Mouse (Mus musculus) heart, embryonic 12.5 days (tissue): ENCODE measurements around the gene Dnajc28. TPM values are rescaled to one million over a fixed set of nuclear protein-coding genes. Genes with fewer than 3 reads are reported as not detected.

Experiments used
- ATAC-seq: fragments of 200-750 bp; cut with Nextera tagmentation; 2 replicates; pipeline ENCODE4 v1.8.0; 2017; ENCODE audit warnings: moderate TSS enrichment, moderate library complexity; ENCODE audit not compliant: insufficient number of reproducible peaks, low FRiP score
- H3K27ac ChIP-seq: fragments of 300-500 bp; sonication (generic); 2 replicates; pipeline ENCODE4 v1.5.1; 2016; ENCODE audit warnings: mild to moderate bottlenecking, moderate library complexity; ENCODE audit not compliant: poor library complexity, severe bottlenecking
- H3K27me3 ChIP-seq: fragments of 300-500 bp; sonication (generic); replicated peaks from 2 replicates; pipeline ENCODE4 v1.6.1; 2016; ENCODE audit warnings: mild to moderate bottlenecking, moderate library complexity
- H3K36me3 ChIP-seq: fragments of 300-500 bp; sonication (generic); 2 replicates; pipeline ENCODE4 v1.6.1; 2016; ENCODE audit warnings: mild to moderate bottlenecking, moderate library complexity
- H3K4me1 ChIP-seq: fragments of 300-500 bp; sonication (generic); replicated peaks from 2 replicates; pipeline ENCODE4 v1.6.1; 2016; ENCODE audit warnings: mild to moderate bottlenecking
- H3K4me2 ChIP-seq: fragments of 300-500 bp; sonication (generic); 2 replicates; pipeline ENCODE4 v1.6.1; 2016; ENCODE audit warnings: mild to moderate bottlenecking, moderate library complexity
- H3K4me3 ChIP-seq: fragments of 300-500 bp; sonication (generic); 2 replicates; pipeline ENCODE4 v1.5.1; 2016; ENCODE audit warnings: mild to moderate bottlenecking
- H3K9ac ChIP-seq: fragments of 300-500 bp; sonication (generic); 2 replicates; pipeline ENCODE4 v1.6.1; 2016; ENCODE audit warnings: mild to moderate bottlenecking, moderate library complexity
- H3K9me3 ChIP-seq: fragments of 300-500 bp; sonication (generic); replicated peaks from 2 replicates; pipeline ENCODE4 v1.6.1; 2016; ENCODE audit warnings: mild to moderate bottlenecking, moderate library complexity
- WGBS: fragments of 180-500 bp; shearing (Covaris S2); methylation state at CpG from one replicate; pipeline ENCODE4 v1.1.7; 2016; 5-methylcytosine and 5-hydroxymethylcytosine counted together
- polyA plus RNA-seq: library from polyadenylated mRNA; unstranded; fragments of >200 nt; fragmentation: Nextera tagmentation; extraction: Ambion mirVana; gene quantifications from 2 replicates; pipeline ENCODE4 v1.2.1, GENCODE M21; 2016

Dnajc28 gene
- polyA plus RNA-seq, 1 experiment from 2014 or later: 3.8 TPM

GRCm38 (mm10) chr16:91564580-91565291, 54.1 kb downstream of the Dnajc28 start:
- Histone ChIP-seq H3K27ac (no peak overlapping the region), H3K9ac (no peak overlapping the region), H3K4me3 (no peak overlapping the region), H3K36me3 (peaks cover 42% of the 10 kb centered on the region), H3K4me1 (0 out of 2 replicates have a peak, but pooled peaks cover 6% of the 10 kb centered on the region), H3K27me3 (no peaks in the 10 kb centered on the region), H3K4me2 (no peak overlapping the region), H3K9me3 (no peaks in the 10 kb centered on the region)
- ATAC-seq: no peak
- 74% methylated on average over 4 of the region's 4 CpGs for WGBS

Other genes with a start within 250 kb of the Dnajc28 start
- gene Ifnar2, start 246.2 kb downstream of the Dnajc28 start, polyA plus RNA-seq: 51.3 and 52.2 TPM in 2 replicates
- gene Gm21970, start 227.3 kb downstream of the Dnajc28 start, polyA plus RNA-seq: not detected in 2 replicates
- gene Il10rb, start 212.9 kb downstream of the Dnajc28 start, polyA plus RNA-seq: 40.1 and 42.6 TPM in 2 replicates
- gene Ifnar1, start 133.8 kb downstream of the Dnajc28 start, polyA plus RNA-seq: 40.0 and 40.1 TPM in 2 replicates
- 99.4 and 110 TPM in 2 replicates for gene Ifngr2, start 72.0 kb downstream of the Dnajc28 start, polyA plus RNA-seq
- 57.4 and 60.8 TPM in 2 replicates for gene Tmem50b, start 21.2 kb downstream of the Dnajc28 start, polyA plus RNA-seq
- 87.4 and 90.7 TPM in 2 replicates for gene Gart, start 27.9 kb upstream of the Dnajc28 start, polyA plus RNA-seq
- 97.8 and 103 TPM in 2 replicates for gene Son, start 28.5 kb upstream of the Dnajc28 start, polyA plus RNA-seq
- 20.9 and 22.5 TPM in 2 replicates for gene Donson, start 69.7 kb upstream of the Dnajc28 start, polyA plus RNA-seq
- gene Cryzl1, start 109.9 kb upstream of the Dnajc28 start, polyA plus RNA-seq: 48.2 and 54.5 TPM in 2 replicates
- 29.7 and 31.2 TPM in 2 replicates for gene Itsn1, start 110.3 kb upstream of the Dnajc28 start, polyA plus RNA-seq